Mouse (Mus musculus): ENCODE measurements around the gene Prune1. TPM values are rescaled to one million over a fixed set of nuclear protein-coding genes. Genes with fewer than 3 reads are reported as not detected.

The Prune1 gene
- polyA plus RNA-seq, 1 experiment, result 24.8 TPM

GRCm38 (mm10) chr3:95270766-95271364, 11.0 kb downstream of the Prune1 start:
- no peak overlapping the region for H3K4me3 ChIP-seq (ENCODE audit: insufficient read depth, low read length)
- TF ChIP-seq CTCF (IDR thresholded peaks at IDR 0.05; ENCODE audit: extremely low read depth, insufficient read depth, low read length), result no peak
- TF ChIP-seq POLR2A (IDR thresholded peaks at IDR 0.05; ENCODE audit: extremely low read depth, insufficient read depth, low read length), result no peak
- no peaks in the 10 kb centered on the region for H3K4me1 ChIP-seq (ENCODE audit: control insufficient read depth, insufficient read depth, low read length)
- H3K27ac ChIP-seq (ENCODE audit: insufficient read depth, low read length), result no peak overlapping the region

GRCm38 (mm10) chr3:95269789-95270188, 12.1 kb downstream of the Prune1 start:
- Histone ChIP-seq H3K4me3 (ENCODE audit: insufficient read depth, low read length) (no peak overlapping the region), H3K4me1 (ENCODE audit: control insufficient read depth, insufficient read depth, low read length) (peaks cover 3% of the 10 kb centered on the region; the same call in 1 of the 2 replicates), H3K27ac (ENCODE audit: insufficient read depth, low read length) (no peak overlapping the region)
- no peak for TF ChIP-seq POLR2A (IDR thresholded peaks at IDR 0.05; ENCODE audit: extremely low read depth, insufficient read depth, low read length)

- Histone ChIP-seq H3K27ac (ENCODE audit: insufficient read depth, low read length) (no peak overlapping the region), H3K4me3 (ENCODE audit: insufficient read depth, low read length) (no peak overlapping the region), H3K4me1 (ENCODE audit: control insufficient read depth, insufficient read depth, low read length) (peaks cover 7% of the 10 kb centered on the region; the same call in 1 of the 2 replicates)
- no peak for TF ChIP-seq POLR2A (IDR thresholded peaks at IDR 0.05; ENCODE audit: extremely low read depth, insufficient read depth, low read length)
- TF ChIP-seq CTCF (IDR thresholded peaks at IDR 0.05; ENCODE audit: extremely low read depth, insufficient read depth, low read length), result no peak
These were observed 14.0 kb downstream of the Prune1 start for GRCm38 (mm10) chr3:95267855-95268254.

GRCm38 (mm10) chr3:95266052-95266451, 15.8 kb downstream of the Prune1 start:
- TF ChIP-seq POLR2A (IDR thresholded peaks at IDR 0.05; ENCODE audit: extremely low read depth, insufficient read depth, low read length) (no peak), CTCF (IDR thresholded peaks at IDR 0.05; ENCODE audit: extremely low read depth, insufficient read depth, low read length) (no peak)
- no peak overlapping the region for H3K27ac ChIP-seq (ENCODE audit: insufficient read depth, low read length)
- no peak overlapping the region for H3K4me3 ChIP-seq (ENCODE audit: insufficient read depth, low read length)
- peaks cover 7% of the 10 kb centered on the region; the same call in 1 of the 2 replicates for H3K4me1 ChIP-seq (ENCODE audit: control insufficient read depth, insufficient read depth, low read length)

- H3K4me1 ChIP-seq (ENCODE audit: control insufficient read depth, insufficient read depth, low read length), result peaks cover 7% of the 10 kb centered on the region; the same call in 1 of the 2 replicates
- H3K4me3 ChIP-seq (ENCODE audit: insufficient read depth, low read length), result no peak overlapping the region
- TF ChIP-seq CTCF (IDR thresholded peaks at IDR 0.05; ENCODE audit: extremely low read depth, insufficient read depth, low read length) (no peak), POLR2A (IDR thresholded peaks at IDR 0.05; ENCODE audit: extremely low read depth, insufficient read depth, low read length) (no peak)
- no peak overlapping the region for H3K27ac ChIP-seq (ENCODE audit: insufficient read depth, low read length)
These were observed 17.2 kb downstream of the Prune1 start for GRCm38 (mm10) chr3:95264724-95265123.

- H3K27ac ChIP-seq (ENCODE audit: insufficient read depth, low read length), result no peak overlapping the region
- no peak overlapping the region for H3K4me3 ChIP-seq (ENCODE audit: insufficient read depth, low read length)
- TF ChIP-seq CTCF (IDR thresholded peaks at IDR 0.05; ENCODE audit: extremely low read depth, insufficient read depth, low read length) (peak; percentile 69), POLR2A (IDR thresholded peaks at IDR 0.05; ENCODE audit: extremely low read depth, insufficient read depth, low read length) (no peak)
- H3K4me1 ChIP-seq (ENCODE audit: control insufficient read depth, insufficient read depth, low read length), result peaks cover 7% of the 10 kb centered on the region; the same call in 1 of the 2 replicates
These were observed 18.7 kb downstream of the Prune1 start for GRCm38 (mm10) chr3:95263089-95263739.

GRCm38 (mm10) chr3:95261975-95262374, 19.9 kb downstream of the Prune1 start:
- Histone ChIP-seq H3K4me3 (ENCODE audit: insufficient read depth, low read length) (no peak overlapping the region), H3K27ac (ENCODE audit: insufficient read depth, low read length) (no peak overlapping the region), H3K4me1 (ENCODE audit: control insufficient read depth, insufficient read depth, low read length) (peaks cover 7% of the 10 kb centered on the region; the same call in 1 of the 2 replicates)
- TF ChIP-seq CTCF (IDR thresholded peaks at IDR 0.05; ENCODE audit: extremely low read depth, insufficient read depth, low read length) (no peak), POLR2A (IDR thresholded peaks at IDR 0.05; ENCODE audit: extremely low read depth, insufficient read depth, low read length) (no peak)

GRCm38 (mm10) chr3:95256931-95257330, 24.9 kb downstream of the Prune1 start:
- no peaks in the 10 kb centered on the region for H3K4me1 ChIP-seq (ENCODE audit: control insufficient read depth, insufficient read depth, low read length)
- no peak overlapping the region for H3K4me3 ChIP-seq (ENCODE audit: insufficient read depth, low read length)
- TF ChIP-seq POLR2A (IDR thresholded peaks at IDR 0.05; ENCODE audit: extremely low read depth, insufficient read depth, low read length) (no peak), CTCF (IDR thresholded peaks at IDR 0.05; ENCODE audit: extremely low read depth, insufficient read depth, low read length) (no peak)
- H3K27ac ChIP-seq (ENCODE audit: insufficient read depth, low read length), result no peak overlapping the region

- TF ChIP-seq POLR2A (IDR thresholded peaks at IDR 0.05; ENCODE audit: extremely low read depth, insufficient read depth, low read length) (no peak), CTCF (IDR thresholded peaks at IDR 0.05; ENCODE audit: extremely low read depth, insufficient read depth, low read length) (no peak)
- Histone ChIP-seq H3K4me3 (ENCODE audit: insufficient read depth, low read length) (no peak within 1 kb of the TSS), H3K27ac (ENCODE audit: insufficient read depth, low read length) (no peak within 1 kb of the TSS), H3K4me1 (ENCODE audit: control insufficient read depth, insufficient read depth, low read length) (no peaks in the 10 kb centered on the region; the same call in 1 of the 2 replicates)
These were observed 31.0 kb downstream of the Prune1 start, which contains the start of gene Bnipl for GRCm38 (mm10) chr3:95250783-95251424. TSS of gene Bnipl (minus strand) at chr3:95251193.

Measured in cortical plate, adult 2 months (tissue).